Mouse (Mus musculus): ENCODE results near the gene Lpcat3. TPM values are rescaled to one million over a fixed set of nuclear protein-coding genes. Genes with fewer than 3 reads are reported as not detected.
A peak's percentile ranks its signal among the peaks of the same experiment; 100 is the strongest.

The Lpcat3 gene
- polyA plus RNA-seq, 1 experiment from 2014 or later, result 195 TPM

GRCm38 (mm10) chr6:124711824-124712782 is 49.3 kb downstream of the Lpcat3 start, which contains the start of the genes Emg1 and Phb2:
Emg1 (minus strand) TSS chr6:124712178.
Phb2 (plus strand) TSS chr6:124712336.
- Histone ChIP-seq H3K4me3 (ENCODE audit: low read length) (peak within 1 kb of the TSS; percentile 95), H3K27ac (ENCODE audit: low read length) (peak within 1 kb of the TSS; percentile 94), H3K9me3 (ENCODE audit: control insufficient read depth, low read length) (no peaks in the 10 kb centered on the region), H3K4me2 (ENCODE audit: low read depth, low read length) (peak within 1 kb of the TSS; percentile 85), H3K9ac (ENCODE audit: low read depth, low read length) (peak within 1 kb of the TSS; percentile 96), H3K4me1 (ENCODE audit: control insufficient read depth, insufficient read depth, low read length) (peaks cover 35% of the 10 kb centered on the region), H3K36me3 (ENCODE audit: control insufficient read depth, insufficient read depth, low read length) (peaks cover 9% of the 10 kb centered on the region), H3K27me3 (replicated peaks; ENCODE audit: control insufficient read depth, insufficient read depth, low read length) (no peaks in the 10 kb centered on the region)
- under 1% methylated on average over 73 of the region's 76 CpGs for WGBS
- ATAC-seq, result peak; percentile 96

DNA sequence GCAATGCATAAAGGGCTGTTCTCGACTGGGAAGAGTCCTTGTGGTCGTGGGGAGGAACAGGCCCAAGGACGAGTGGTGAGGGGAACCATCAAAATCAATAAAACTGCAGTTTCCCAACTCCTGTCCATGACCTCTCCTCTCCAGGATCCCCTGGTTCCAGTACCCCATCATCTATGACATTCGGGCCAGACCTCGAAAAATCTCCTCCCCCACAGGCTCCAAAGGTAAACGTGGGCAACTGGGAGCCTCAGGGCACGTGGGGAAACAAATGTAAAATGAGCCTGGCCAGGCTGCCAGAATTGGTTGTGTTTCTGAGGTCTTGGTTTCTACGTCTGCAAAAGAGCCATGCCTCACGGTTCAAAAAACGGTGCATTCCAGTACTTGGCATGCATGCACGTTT is 50.1 kb downstream of the Lpcat3 start:
- Histone ChIP-seq H3K4me1 (ENCODE audit: control insufficient read depth, insufficient read depth, low read length) (peaks cover 35% of the 10 kb centered on the region), H3K27ac (ENCODE audit: low read length) (peak overlapping the region; percentile 84), H3K9me3 (ENCODE audit: control insufficient read depth, low read length) (no peaks in the 10 kb centered on the region), H3K27me3 (replicated peaks; ENCODE audit: control insufficient read depth, insufficient read depth, low read length) (no peaks in the 10 kb centered on the region), H3K9ac (ENCODE audit: low read depth, low read length) (peak overlapping the region; percentile 96), H3K36me3 (ENCODE audit: control insufficient read depth, insufficient read depth, low read length) (peaks cover 8% of the 10 kb centered on the region), H3K4me2 (ENCODE audit: low read depth, low read length) (peak overlapping the region; percentile 85), H3K4me3 (ENCODE audit: low read length) (peak overlapping the region; percentile 95)
- no peak for ATAC-seq
- WGBS, result 13% methylated on average over 11 of the region's 11 CpGs

- H3K4me1 ChIP-seq (ENCODE audit: control insufficient read depth, insufficient read depth, low read length), result peaks cover 14% of the 10 kb centered on the region
- ATAC-seq, result no peak
- H3K36me3 ChIP-seq (ENCODE audit: control insufficient read depth, insufficient read depth, low read length), result peaks cover 7% of the 10 kb centered on the region
- peak overlapping the region; percentile 80 for H3K9ac ChIP-seq (ENCODE audit: low read depth, low read length)
- H3K27me3 ChIP-seq (replicated peaks; ENCODE audit: control insufficient read depth, insufficient read depth, low read length), result no peaks in the 10 kb centered on the region
- H3K4me3 ChIP-seq (ENCODE audit: low read length), result peak overlapping the region; percentile 59
- H3K27ac ChIP-seq (ENCODE audit: low read length), result peak overlapping the region; percentile 93
- WGBS, result 47% methylated on average over 20 of the region's 20 CpGs
- H3K4me2 ChIP-seq (ENCODE audit: low read depth, low read length), result peak overlapping the region; percentile 41
- H3K9me3 ChIP-seq (ENCODE audit: control insufficient read depth, low read length), result no peaks in the 10 kb centered on the region
Observed at GRCm38 (mm10) chr6:124716864-124717490, 54.1 kb downstream of the Lpcat3 start.

DNA sequence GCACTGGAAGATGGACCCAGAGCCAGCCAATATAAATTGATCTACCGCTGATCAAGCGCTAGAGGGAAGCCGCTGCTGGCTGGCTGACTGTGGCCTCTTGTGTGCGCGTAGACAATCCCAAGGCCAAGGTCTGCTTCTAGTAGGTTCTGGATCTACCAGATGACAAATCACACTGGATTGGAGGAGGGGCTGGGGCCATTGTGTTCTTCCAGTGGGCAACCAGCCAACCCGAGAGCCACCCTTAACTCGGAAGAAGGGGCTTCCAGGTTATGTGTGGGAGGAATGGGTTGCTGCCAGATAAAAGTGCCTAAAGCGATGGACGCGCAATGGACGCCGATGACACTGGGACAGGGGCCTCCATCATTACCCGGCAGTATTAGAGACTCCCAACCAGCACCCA is 55.1 kb downstream of the Lpcat3 start:
- Histone ChIP-seq H3K36me3 (ENCODE audit: control insufficient read depth, insufficient read depth, low read length) (peaks cover 7% of the 10 kb centered on the region), H3K27me3 (replicated peaks; ENCODE audit: control insufficient read depth, insufficient read depth, low read length) (no peaks in the 10 kb centered on the region), H3K27ac (ENCODE audit: low read length) (peak overlapping the region; percentile 93), H3K9me3 (ENCODE audit: control insufficient read depth, low read length) (no peaks in the 10 kb centered on the region), H3K4me1 (ENCODE audit: control insufficient read depth, insufficient read depth, low read length) (peaks cover 14% of the 10 kb centered on the region), H3K4me3 (ENCODE audit: low read length) (peak overlapping the region; percentile 59), H3K9ac (ENCODE audit: low read depth, low read length) (peak overlapping the region; percentile 80), H3K4me2 (ENCODE audit: low read depth, low read length) (peak overlapping the region; percentile 41)
- WGBS, result 49% methylated on average over 13 of the region's 13 CpGs
- ATAC-seq, result no peak

DNA sequence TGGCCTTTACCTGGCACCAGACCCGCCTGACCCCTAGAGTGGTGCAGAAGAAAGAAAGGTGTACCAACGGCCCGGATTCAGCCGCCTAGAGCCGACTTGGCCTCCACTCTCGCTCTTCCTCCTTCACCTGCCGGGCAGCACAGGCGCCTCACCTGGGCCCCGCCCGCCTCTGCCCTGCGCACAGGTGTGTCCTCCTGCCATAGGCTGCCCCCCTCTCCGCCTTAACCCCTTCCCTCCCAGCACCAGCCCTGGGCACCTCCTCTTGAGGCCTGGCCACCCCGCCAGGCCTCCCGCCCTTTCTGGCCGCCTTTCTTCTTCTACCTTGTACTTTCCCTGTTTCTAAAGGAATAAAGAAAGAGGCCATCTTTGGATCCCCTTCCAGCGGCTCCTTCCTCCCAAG is 55.9 kb downstream of the Lpcat3 start:
- Histone ChIP-seq H3K27ac (ENCODE audit: low read length) (peak overlapping the region; percentile 93), H3K4me1 (ENCODE audit: control insufficient read depth, insufficient read depth, low read length) (peaks cover 10% of the 10 kb centered on the region), H3K27me3 (replicated peaks; ENCODE audit: control insufficient read depth, insufficient read depth, low read length) (no peaks in the 10 kb centered on the region), H3K9ac (ENCODE audit: low read depth, low read length) (peak overlapping the region; percentile 80), H3K9me3 (ENCODE audit: control insufficient read depth, low read length) (no peaks in the 10 kb centered on the region), H3K4me2 (ENCODE audit: low read depth, low read length) (peak overlapping the region; percentile 49), H3K4me3 (ENCODE audit: low read length) (peak overlapping the region; percentile 59), H3K36me3 (ENCODE audit: control insufficient read depth, insufficient read depth, low read length) (peaks cover 7% of the 10 kb centered on the region)
- WGBS, result 43% methylated on average over 16 of the region's 16 CpGs
- peak; percentile 82 for ATAC-seq

- 51% methylated on average over 7 of the region's 7 CpGs for whole genome bisulfite sequencing
- H3K9me3 ChIP-seq (ENCODE audit: control insufficient read depth, low read length), result no peaks in the 10 kb centered on the region
- no peaks in the 10 kb centered on the region for H3K27me3 ChIP-seq (replicated peaks; ENCODE audit: control insufficient read depth, insufficient read depth, low read length)
- H3K36me3 ChIP-seq (ENCODE audit: control insufficient read depth, insufficient read depth, low read length), result peaks cover 7% of the 10 kb centered on the region
- H3K9ac ChIP-seq (ENCODE audit: low read depth, low read length), result peak overlapping the region; percentile 80
- peak overlapping the region; percentile 59 for H3K4me3 ChIP-seq (ENCODE audit: low read length)
- H3K27ac ChIP-seq (ENCODE audit: low read length), result peak overlapping the region; percentile 93
- H3K4me2 ChIP-seq (ENCODE audit: low read depth, low read length), result peak overlapping the region; percentile 49
- peaks cover 6% of the 10 kb centered on the region; the same call in 1 of the 2 replicates for H3K4me1 ChIP-seq (ENCODE audit: control insufficient read depth, insufficient read depth, low read length)
- peak; percentile 55 for ATAC-seq
Observed at GRCm38 (mm10) chr6:124719354-124719978, 56.6 kb downstream of the Lpcat3 start.

GRCm38 (mm10) chr6:124720904-124721303 is 58.1 kb downstream of the Lpcat3 start:
- Histone ChIP-seq H3K4me2 (ENCODE audit: low read depth, low read length) (peak overlapping the region; percentile 49), H3K4me3 (ENCODE audit: low read length) (peak overlapping the region; percentile 59), H3K36me3 (ENCODE audit: control insufficient read depth, insufficient read depth, low read length) (no peaks in the 10 kb centered on the region), H3K4me1 (ENCODE audit: control insufficient read depth, insufficient read depth, low read length) (0 out of 2 replicates have a peak, but pooled peaks cover 3% of the 10 kb centered on the region), H3K9me3 (ENCODE audit: control insufficient read depth, low read length) (no peaks in the 10 kb centered on the region), H3K27ac (ENCODE audit: low read length) (peak overlapping the region; percentile 93), H3K27me3 (replicated peaks; ENCODE audit: control insufficient read depth, insufficient read depth, low read length) (no peaks in the 10 kb centered on the region), H3K9ac (ENCODE audit: low read depth, low read length) (peak overlapping the region; percentile 80)
- 57% methylated on average over 11 of the region's 11 CpGs for WGBS
- 0 out of 2 replicates have a peak, but pooled peaks have one; percentile 10 for ATAC-seq

DNA sequence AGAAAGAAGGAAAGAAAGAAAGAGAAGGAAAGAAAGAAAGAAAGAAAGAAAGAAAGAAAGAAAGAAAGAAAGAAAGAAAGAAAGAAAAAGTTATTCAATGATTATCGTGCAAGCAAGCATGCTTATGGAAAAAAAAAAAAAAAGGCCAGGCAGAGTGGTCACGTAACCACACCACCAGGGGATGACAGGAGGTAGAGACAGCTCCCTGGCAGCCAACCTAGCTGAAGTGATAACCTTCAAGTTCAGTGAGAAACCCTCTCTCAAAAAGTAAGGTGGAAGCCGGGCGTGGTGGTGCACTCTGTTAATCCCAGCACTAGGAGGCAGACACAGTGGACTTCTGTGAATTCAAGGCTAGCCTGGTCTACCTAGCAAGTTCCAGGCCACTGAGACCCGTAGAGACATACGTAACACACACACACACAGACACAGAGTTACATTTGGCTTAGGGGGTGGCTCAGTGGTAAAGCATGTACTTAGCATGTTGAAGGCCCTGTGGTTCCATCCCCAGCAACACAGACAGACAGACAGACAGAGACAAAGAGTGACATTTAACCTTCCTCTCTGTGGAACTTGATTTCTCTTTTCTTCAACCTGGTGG is 60.1 kb downstream of the Lpcat3 start:
- H3K9me3 ChIP-seq (ENCODE audit: control insufficient read depth, low read length), result no peaks in the 10 kb centered on the region
- no peak overlapping the region for H3K9ac ChIP-seq (ENCODE audit: low read depth, low read length)
- H3K27ac ChIP-seq (ENCODE audit: low read length), result no peak overlapping the region
- peaks cover 6% of the 10 kb centered on the region; the same call in 1 of the 2 replicates for H3K4me1 ChIP-seq (ENCODE audit: control insufficient read depth, insufficient read depth, low read length)
- no peak overlapping the region for H3K4me3 ChIP-seq (ENCODE audit: low read length)
- no peak for ATAC-seq
- H3K27me3 ChIP-seq (replicated peaks; ENCODE audit: control insufficient read depth, insufficient read depth, low read length), result no peaks in the 10 kb centered on the region
- no peak overlapping the region for H3K4me2 ChIP-seq (ENCODE audit: low read depth, low read length)
- 86% methylated on average over 6 of the region's 6 CpGs for WGBS
- no peaks in the 10 kb centered on the region for H3K36me3 ChIP-seq (ENCODE audit: control insufficient read depth, insufficient read depth, low read length)
